Mouse (Mus musculus) thymus, postnatal 14 days (tissue): Measurements from ENCODE around the gene Tle4.
A peak's percentile ranks its signal among the peaks of the same experiment; 100 is the strongest.

ENCODE experiments used
- DNase-seq: peaks from one replicate; pipeline ENCODE4 v3.0.0; 2021

Gene Tle4

DNA sequence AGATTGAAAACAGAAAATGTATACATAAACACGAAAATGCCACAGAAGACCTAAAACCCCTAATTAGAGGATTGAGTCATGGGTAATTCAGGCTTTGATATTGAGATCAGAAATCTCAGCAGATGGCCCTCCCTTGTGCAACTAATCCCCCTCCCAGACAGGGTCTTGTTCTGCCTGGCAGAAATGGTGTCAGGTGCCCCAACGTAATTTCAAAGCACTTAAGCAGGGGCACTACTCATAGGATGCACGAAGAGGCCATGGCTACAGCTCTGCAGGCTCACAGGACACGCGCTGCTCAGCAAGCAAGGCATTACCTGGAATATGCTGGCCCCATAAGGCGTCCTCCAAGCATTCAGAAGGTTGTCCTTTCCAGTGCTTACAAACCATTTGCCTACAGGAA, 146.5 kb downstream of the Tle4 start:
- DNase-seq = no peak

DNA sequence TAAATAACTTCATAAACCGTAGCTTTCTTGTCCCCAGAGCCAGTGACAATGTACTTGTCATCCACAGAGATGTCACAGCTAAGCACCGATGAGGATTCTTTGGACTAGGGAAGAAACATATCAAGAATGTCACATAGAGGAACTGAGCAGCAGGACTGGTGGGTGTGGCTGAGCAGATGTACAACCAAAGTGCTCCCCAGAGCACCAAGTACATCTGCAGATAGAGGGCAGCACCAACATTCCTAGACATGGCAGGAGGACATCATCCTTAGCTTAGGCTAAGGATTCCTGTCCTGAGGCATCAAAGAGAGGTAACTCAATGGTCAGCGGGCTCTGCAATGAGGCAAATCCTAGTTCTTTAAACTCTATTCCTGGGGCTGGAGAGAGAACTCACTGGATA, 148.1 kb downstream of the Tle4 start:
- peak; percentile 45 for DNase-seq

GRCm38 (mm10) chr19:14448586-14448985, 149.3 kb downstream of the Tle4 start:
- DNase-seq = no peak

DNA sequence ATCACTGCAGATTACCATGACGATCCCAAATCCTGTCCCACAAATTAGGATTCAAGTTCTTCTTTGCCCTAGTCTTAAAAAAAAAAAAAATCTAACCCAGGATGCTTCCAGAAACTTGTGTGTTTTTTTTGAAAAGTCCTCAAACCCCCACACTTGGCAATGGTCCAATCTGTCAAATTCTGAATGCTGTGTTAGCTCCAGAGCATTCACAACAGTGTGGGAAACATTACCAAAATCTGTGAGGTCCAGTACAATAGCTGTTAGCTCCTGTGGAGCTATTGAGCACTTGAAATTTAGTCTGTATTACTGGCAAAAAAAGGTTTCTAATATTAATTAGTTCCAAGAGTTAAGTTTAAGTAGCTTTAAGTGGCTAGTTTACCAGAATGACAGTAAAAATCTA, 150.4 kb downstream of the Tle4 start:
- DNase-seq = no peak

GRCm38 (mm10) chr19:14441861-14442260, 156.0 kb downstream of the Tle4 start:
- DNase-seq = no peak

DNA sequence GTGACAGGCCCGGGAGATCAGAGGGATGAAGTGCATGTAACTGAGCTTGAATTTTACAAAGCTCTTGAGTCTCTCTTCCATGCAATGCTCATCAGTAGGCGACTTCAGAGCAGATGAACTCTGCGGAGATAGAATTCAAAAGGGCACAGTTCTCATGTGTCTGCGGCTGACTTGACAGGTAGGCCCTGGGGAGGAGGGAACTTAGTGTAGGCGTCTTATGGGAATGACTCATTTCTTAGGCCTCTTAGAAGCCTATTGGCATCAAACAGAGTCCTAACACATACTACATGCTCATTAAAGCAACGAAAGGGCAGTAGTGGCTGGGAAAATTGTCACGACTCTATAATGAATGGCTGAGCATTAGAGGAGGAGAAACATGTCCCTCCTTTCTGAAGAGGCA, 160.6 kb downstream of the Tle4 start:
- DNase-seq = no peak

DNA sequence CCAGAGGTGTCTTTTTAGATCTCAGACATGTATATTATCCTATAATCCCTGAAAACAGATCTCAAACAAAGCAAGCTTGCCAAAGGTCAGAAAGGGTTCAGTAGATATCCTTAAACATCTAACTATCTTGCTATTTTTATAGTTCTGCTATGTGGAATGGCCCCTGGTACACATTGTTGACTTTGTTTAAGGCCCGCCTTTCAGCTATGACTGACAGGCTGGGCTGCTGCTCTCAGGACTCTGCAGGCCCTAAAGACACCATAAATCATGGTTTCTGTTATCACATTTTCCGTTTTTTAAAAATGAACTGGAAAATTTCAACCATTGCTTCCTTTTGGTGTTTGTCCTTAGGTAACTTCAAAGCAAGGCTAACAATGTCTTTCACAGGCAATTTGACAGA, 161.3 kb downstream of the Tle4 start:
- DNase-seq = no peak

- DNase-seq = no peak
Measured at GRCm38 (mm10) chr19:14435681-14436376, 162.0 kb downstream of the Tle4 start.

DNA sequence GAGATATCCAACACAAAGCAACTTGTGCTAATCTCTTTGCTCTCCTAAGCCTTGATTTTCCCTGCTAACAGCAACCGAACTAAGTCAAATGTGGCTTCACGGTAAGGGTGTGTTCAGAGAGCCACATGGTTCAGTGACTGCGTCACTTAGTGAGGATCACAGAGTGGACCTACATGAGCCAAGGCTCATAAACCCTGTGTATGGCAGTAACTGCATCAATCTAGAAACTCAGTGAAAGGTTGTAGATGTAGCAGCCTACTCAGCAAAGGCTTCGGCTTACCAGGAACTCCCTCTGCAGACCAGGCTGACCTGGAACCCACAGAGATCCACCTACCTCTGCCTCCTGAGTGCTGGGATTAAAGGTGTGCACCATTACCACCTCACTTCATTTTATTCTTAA, 164.0 kb downstream of the Tle4 start:
- no peak for DNase-seq

DNA sequence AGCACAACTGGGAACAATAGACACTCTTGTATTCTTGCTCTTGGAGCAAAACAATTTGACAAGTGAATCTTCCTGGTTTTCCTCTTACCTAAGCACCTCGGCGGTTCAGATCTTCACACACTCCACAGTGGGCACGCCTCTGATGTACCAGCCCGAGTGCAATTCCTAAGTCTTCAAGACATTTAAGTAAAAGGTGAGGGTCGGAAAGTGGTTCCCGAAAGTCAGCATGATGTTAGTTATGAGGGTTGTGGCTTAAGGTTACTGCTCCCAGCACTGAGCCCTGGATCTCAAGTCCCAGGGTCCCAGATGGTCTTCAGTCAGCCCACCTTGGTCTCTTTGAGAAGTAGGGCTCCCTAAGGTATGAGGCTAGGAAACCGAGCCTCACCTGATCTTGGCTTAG, 165.4 kb downstream of the Tle4 start:
- no peak for DNase-seq

DNA sequence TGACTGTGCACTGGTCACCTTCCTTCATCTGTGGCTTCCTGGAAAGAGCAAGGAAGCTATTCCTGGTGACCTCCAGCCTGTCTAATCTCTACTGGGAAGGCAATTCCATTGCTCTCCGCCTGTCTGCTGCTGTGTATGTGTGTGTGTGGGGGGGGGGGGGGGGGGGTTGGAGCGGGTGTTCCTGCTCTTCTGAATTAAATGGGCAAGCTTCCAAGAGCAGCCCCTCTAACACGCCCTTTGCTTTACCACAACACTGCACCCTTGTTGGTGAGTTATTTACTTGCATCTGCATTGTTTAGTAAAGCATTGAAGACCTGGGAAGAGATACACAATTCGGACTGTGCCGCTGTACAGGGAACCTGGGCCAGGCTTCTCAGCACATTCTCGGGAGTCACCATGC, 170.9 kb downstream of the Tle4 start:
- no peak for DNase-seq

- no peak for DNase-seq
Measured at GRCm38 (mm10) chr19:14426244-14426868, 171.5 kb downstream of the Tle4 start.

DNA sequence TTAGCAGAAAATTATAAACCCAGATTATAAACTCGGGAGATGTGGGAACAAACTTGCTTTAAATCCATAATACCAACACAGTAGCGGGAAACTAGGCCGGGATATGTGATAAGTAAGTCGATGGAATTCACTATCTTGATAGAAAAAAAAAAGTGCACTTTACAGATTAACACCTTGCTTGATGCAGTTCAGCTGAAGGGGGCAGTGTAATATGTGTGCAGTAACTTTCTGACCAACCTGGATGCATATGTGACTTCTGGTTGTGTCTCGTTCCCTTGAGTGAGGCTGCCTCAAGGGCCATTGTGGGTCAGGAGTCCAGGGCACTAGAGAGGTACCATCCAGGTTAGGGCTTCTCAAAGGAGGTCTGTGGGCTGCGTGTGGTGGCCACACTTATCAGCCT, 172.7 kb downstream of the Tle4 start:
- no peak for DNase-seq

DNA sequence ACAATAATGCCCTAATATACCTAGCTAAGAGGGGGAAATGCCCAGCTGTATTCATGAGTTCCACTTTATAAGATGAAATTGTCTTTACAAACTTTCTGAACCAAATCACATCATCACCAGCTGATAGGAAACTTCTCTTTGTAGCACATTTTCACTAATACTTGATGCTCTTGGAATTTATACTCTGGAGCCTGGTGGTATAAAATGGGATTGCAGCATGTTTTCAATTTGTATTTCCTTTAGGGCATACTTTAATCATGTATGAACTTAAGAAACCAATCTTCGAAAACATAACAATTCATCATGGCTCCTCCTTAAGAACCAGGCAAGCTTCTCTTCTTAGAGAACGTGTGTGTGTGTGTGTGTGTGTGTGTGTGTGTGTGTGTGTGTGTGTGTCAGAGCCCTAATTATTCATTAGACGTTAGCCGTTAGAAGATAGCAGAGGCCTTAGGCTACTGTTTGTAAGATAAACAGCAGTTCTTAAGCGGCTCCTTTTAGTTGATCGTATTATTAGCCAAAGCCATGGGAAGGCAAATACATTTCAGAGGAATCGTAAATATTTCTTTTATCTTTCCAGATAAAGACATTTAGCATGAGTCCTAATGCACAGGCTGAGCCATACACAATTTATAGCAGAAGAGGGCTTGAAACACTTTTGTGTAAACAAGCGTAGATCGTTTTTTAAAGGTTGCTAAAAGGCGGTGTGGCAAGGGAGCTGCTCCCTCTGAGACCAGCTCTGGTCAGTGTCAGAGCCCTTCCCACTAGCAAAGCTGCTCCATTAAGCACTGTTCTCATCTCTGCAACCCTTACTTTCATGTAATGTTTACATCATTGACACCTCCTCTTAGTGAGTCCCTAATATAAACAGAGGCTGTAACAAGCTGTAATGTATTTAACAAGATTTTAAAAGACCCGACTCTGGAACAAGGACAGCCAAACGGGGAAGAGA, 173.6 kb downstream of the Tle4 start:
- DNase-seq = no peak

- no peak for DNase-seq
Measured at GRCm38 (mm10) chr19:14421691-14422090, 176.2 kb downstream of the Tle4 start.

DNA sequence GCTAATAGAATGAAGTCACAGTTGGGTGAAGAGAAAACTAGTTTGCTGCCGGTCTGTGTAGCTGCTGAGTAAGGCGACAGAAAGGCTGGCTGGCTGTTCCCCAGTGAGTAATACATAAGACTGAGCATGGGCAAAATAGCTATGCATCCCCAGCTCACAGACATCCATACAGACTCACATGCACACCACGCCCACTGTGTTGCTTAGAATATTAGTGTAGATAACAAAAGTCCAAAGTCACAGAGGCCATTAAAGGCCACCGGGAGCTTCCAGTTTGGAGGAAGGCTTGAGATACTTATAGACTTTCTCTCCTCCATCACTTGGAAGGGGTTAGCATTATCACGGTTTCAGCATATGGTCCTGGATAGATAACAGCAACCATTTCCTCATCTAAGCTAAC, 178.0 kb downstream of the Tle4 start:
- DNase-seq = no peak

GRCm38 (mm10) chr19:14416845-14417244, 181.0 kb downstream of the Tle4 start:
- no peak for DNase-seq

DNA sequence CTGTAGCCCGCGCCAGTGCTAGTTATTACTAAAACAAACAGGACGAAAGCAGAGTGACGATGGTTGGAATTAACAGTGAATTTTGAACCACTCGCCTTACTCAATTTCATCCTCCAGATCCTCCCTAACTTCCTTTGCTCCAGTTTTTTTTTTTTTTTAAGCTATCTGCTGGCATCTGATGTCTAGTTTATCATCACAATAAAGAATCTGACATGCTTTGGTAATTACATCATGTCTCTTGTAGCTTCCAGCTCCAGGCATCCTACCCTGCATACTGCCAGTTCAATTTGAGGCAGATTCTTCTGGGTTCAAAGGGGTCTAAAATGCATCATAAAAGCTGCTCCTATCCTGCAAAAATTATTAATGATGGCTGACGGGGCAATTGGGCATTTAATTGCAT, 181.9 kb downstream of the Tle4 start:
- DNase-seq = no peak

GRCm38 (mm10) chr19:14414957-14415356, 182.9 kb downstream of the Tle4 start:
- no peak for DNase-seq

DNA sequence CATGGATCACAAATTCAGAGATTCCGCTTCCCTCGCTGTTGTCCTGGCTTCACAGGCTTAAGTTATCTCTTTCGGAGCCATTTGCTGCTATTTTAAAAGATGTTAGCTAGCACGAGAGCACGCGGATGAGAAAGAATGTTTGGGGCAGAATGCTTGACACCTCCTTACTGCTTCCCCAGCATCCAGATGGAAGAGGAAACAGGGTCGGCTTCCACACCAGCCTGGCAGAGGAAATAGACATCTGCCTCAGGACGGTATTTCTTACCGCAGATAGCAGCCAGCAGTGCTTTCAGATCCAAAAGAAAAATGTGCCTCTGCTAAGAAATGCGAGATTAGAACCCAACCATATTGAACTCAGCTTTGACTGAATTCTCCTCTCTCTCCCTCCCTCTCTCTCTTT, 191.2 kb downstream of the Tle4 start:
- DNase-seq = no peak
